Mouse (Mus musculus) lung, adult 10 weeks (tissue): Measurements from ENCODE around the gene Rpl29. TPM values are rescaled to one million over a fixed set of nuclear protein-coding genes. Genes with fewer than 3 reads are reported as not detected.

Experiments
- polyA plus RNA-seq: library from polyadenylated mRNA; stranded (reverse); fragments of 350-450 nt; fragmentation: Illumina TruSeq; extraction: RNeasy Lipid Tissue Mini Kit (QIAGEN cat#74804); gene quantifications from one replicate; pipeline ENCODE4 v1.2.3, GENCODE M21; 2014; ENCODE audit warnings: low read depth, low replicate concordance; ENCODE audit not compliant: insufficient read depth

Gene Rpl29
- polyA plus RNA-seq = 688 TPM

DNA sequence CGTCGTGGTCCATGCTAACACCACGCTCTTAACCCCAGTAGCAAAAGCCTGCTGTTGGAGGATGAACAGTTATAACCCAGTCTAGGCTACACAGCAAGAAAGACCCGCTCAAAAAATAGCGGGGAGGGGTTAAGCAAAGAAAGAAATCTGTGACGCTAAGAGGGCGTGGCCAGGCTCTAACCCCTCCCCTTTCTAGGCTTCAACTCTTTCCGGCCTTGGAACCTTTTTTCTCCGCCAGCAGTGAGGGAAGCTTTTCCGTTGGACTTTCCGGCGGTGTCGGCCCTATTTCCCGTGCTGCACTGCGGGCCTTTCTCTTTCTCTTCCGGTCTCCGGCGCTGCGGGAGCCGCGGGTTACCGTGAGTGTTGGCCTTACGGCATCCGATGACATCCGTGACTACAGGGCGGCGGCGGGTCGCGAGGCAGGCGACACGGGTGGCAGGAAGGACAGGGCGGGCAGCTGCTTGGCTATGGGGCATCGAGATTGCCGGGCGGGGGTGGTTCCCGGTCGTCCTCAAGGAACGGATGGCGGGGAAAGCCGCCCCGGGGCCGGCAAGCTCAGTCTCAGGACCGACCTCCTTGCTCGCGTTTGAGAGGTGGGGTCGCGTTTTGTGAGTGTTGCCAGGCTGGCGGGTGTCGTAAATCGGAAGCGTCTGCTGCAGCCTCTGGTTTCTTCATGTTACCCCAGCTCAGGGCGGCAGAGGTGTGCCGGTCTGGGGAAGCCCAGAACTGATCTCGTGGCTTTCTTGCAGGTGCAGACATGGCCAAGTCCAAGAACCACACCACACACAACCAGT, at the start of gene Rpl29:
Gene Rpl29 (plus strand): TSS at position 234 of the 794 bp plus-strand sequence.

DNA sequence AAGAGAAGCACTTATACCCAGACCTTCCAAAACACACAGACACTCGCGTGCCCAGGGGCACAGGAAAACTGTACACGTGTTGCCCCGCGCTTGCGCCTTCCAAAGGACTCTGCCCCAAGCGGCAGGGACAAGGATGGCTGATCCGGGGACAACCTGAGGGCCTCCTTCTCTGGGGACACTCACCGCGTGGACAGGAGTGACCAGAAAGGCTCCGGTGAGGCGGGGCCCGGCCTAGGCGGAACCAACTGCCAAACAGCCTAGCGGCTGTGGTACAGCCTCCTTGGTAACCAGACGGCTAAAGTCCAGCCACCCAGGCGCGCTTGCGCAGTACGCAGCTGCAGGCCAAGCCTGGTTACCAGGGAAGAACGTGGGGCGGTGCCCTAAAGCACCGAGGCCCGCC, 18.1 kb downstream of the Rpl29 start, which contains the start of the genes Abhd14b and Abhd14a:
Gene Abhd14b (plus strand): TSS at position 112 of the 400 bp plus-strand sequence.
Gene Abhd14a (minus strand): TSS at position 331 of the 400 bp plus-strand sequence.

DNA sequence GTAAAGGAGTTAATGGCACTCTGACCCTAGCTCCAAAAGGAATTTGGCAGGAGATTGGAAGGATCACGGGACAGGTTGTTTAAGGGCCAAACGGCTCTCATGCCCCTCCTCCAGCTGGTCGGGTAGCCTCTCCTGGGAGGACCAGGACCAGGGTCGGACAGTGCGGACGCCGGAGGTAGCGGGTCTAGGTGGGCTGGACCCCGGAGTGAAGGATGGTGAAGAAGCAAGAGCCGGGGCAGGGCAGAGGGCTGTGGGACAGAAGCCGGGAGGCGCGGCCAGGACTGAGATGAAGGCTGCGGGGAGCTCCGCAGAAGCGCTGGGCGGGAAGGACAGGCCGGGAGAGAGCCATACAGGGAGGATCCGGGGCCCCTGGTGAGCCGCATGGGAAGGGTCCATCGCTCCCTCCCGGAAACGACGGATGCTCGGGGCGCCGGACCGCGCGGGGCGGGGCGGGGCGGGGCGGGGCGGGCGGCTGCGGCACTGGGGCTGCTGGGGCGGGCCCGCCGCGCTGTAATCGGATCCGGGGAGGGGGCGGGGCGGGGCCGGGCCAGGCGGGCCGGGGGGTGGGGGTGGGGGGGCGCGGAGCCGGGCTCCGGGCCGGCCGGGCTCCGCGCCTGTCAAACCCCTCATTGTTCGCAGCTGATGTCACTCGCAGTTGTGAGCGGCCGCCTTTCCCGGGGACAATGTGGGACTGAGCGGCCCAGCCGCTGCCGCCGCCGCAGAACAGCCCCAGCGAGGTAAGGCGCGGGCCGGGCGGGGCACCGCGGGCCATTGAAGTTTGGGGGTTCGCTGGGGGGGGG, 24.2 kb downstream of the Rpl29 start, which contains the start of gene Pcbp4:
Gene Pcbp4 (plus strand): TSS at position 21 of the 800 bp plus-strand sequence.

DNA sequence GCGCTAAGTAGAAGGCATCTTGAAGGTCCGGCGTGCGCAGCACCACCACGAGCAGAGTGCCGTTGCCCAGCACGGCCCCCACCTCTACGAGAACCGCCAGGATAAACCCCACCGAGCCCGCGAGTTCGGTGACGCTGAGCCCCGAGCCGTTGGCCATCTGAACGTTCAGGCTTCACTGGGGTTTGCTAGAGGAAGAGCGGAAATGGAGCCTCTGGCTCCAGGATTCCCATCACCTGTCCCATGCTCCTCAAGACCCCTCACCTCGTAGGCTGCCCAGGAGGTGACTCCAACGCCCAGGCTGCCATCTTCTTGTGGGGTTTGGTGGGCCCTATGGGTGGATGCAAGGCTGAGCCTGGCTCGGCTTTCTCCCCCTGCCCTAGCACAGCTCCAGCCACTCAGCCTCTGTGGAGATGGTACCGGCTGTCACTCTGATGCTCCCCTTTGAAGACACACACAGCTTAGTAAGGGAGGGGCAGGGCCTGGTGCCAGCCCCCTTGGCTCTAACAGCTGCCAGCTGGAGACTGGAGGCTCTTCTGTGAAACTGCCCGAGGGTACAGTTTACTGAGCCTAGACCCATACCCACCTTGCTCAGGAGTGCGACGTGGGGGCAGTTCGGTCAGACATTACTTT, 36.4 kb downstream of the Rpl29 start, which contains the start of gene Gpr62:
Gene Gpr62 (minus strand): TSS at position 368 of the 630 bp plus-strand sequence.

DNA sequence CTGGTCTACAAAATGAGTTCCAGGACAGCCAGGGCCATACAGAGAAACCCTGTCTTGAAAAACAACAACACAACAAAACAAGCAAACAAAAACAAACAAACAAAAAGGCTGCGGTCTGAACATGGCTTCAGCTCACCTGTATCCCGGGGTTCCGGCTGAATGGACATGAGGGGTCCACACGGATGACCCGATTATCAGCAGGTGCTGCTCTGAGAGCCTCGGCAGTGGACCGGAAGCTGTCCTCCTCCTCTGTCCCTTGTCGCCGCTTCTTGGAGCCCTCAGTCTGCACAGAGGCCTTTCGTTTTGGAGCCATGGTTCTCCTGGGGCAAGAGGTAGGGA, 46.4 kb downstream of the Rpl29 start, which contains the start of gene Rrp9:
Gene Rrp9 (plus strand): TSS at position 301 of the 339 bp plus-strand sequence.

GRCm38 (mm10) chr9:106476924-106477484, 47.8 kb downstream of the Rpl29 start, which contains the start of gene Parp3:
TSS of gene Parp3 (minus strand) at chr9:106476949.

Other genes starting within 250 kb of the Rpl29 start
- gene Ppm1m, start 229.7 kb upstream of the Rpl29 start, polyA plus RNA-seq = 33.4 TPM
- gene Twf2, start 226.3 kb upstream of the Rpl29 start, polyA plus RNA-seq = 44.7 TPM
- gene Tlr9, start 206.9 kb upstream of the Rpl29 start, polyA plus RNA-seq = 0.81 TPM
- gene Alas1, start 180.8 kb upstream of the Rpl29 start, polyA plus RNA-seq = 268 TPM
- gene Poc1a, start 148.4 kb upstream of the Rpl29 start, polyA plus RNA-seq = 6.4 TPM
- gene Dusp7, start 60.8 kb upstream of the Rpl29 start, polyA plus RNA-seq = 33.2 TPM
- gene Acy1, start 8.9 kb downstream of the Rpl29 start, polyA plus RNA-seq = 6.0 TPM
- 37.3 TPM for gene Abhd14b, start 18.0 kb downstream of the Rpl29 start, polyA plus RNA-seq
- 18.9 TPM for gene Abhd14a, start 18.2 kb downstream of the Rpl29 start, polyA plus RNA-seq
- gene Pcbp4, start 23.8 kb downstream of the Rpl29 start, polyA plus RNA-seq = 19.3 TPM
- gene Gpr62, start 36.5 kb downstream of the Rpl29 start, polyA plus RNA-seq = 0.11 TPM
- 22.2 TPM for gene Rrp9, start 46.5 kb downstream of the Rpl29 start, polyA plus RNA-seq
- 21.9 TPM for gene Parp3, start 47.5 kb downstream of the Rpl29 start, polyA plus RNA-seq
- not detected for gene Iqcf1, start 70.5 kb downstream of the Rpl29 start, polyA plus RNA-seq
- not detected for gene Iqcf5, start 85.1 kb downstream of the Rpl29 start, polyA plus RNA-seq
- gene Iqcf3, start 132.2 kb downstream of the Rpl29 start, polyA plus RNA-seq = not detected
- not detected for gene Iqcf4, start 141.5 kb downstream of the Rpl29 start, polyA plus RNA-seq
- not detected for gene Iqcf6, start 197.1 kb downstream of the Rpl29 start, polyA plus RNA-seq
- gene Grm2, start 226.6 kb downstream of the Rpl29 start, polyA plus RNA-seq = not detected